Mouse (Mus musculus) heart, postnatal 0 days (tissue): ENCODE measurements at regions not wholly inside any gene's neighbourhood (a gene's known extent, or its start where the extent isn't known, plus 50 kb on each side); places are given as distances from the start of the nearest gene placed in this dataset.

Experiments
- ATAC-seq: fragments of 200-750 bp; cut with Nextera tagmentation; 2 replicates; pipeline ENCODE4 v1.8.0; 2017; ENCODE audit warnings: low read depth, moderate number of reproducible peaks, moderate library complexity; ENCODE audit not compliant: insufficient read depth
- DNase-seq: peaks from one replicate; pipeline ENCODE4 v3.0.0-alpha.2; 2016; ENCODE audit warnings: low spot score
- H3K27ac ChIP-seq: fragments of 300-500 bp; sonication (generic); 2 replicates; pipeline ENCODE4 v1.5.1; 2014; ENCODE audit warnings: low read depth, mild to moderate bottlenecking
- H3K27me3 ChIP-seq: fragments of 300-500 bp; sonication (generic); 2 replicates; pipeline ENCODE4 v1.6.1; 2014; ENCODE audit warnings: low read length, mixed read lengths; ENCODE audit not compliant: control insufficient read depth, insufficient read depth
- H3K36me3 ChIP-seq: fragments of 300-500 bp; sonication (generic); replicated peaks from 2 replicates; pipeline ENCODE4 v1.6.1; 2014; ENCODE audit warnings: low read length, mixed read lengths; ENCODE audit not compliant: control insufficient read depth, insufficient read depth
- H3K4me1 ChIP-seq: fragments of 300-500 bp; sonication (generic); 2 replicates; pipeline ENCODE4 v1.6.1; 2014; ENCODE audit warnings: antibody characterized with exemption; ENCODE audit not compliant: control insufficient read depth, insufficient read depth
- H3K4me2 ChIP-seq: fragments of 300-500 bp; sonication (generic); 2 replicates; pipeline ENCODE4 v1.6.1; 2014; ENCODE audit warnings: low read depth, mild to moderate bottlenecking, low read length, moderate library complexity
- H3K4me3 ChIP-seq: fragments of 300-500 bp; sonication (generic); 2 replicates; pipeline ENCODE4 v1.5.1; 2014; ENCODE audit warnings: low read depth, low read length
- H3K9ac ChIP-seq: fragments of 300-500 bp; sonication (generic); replicated peaks from 2 replicates; pipeline ENCODE4 v1.6.1; 2014; ENCODE audit warnings: low read depth, low read length, mixed read lengths
- H3K9me3 ChIP-seq: fragments of 300-500 bp; sonication (generic); replicated peaks from 2 replicates; pipeline ENCODE4 v1.6.1; 2016; ENCODE audit warnings: low read length; ENCODE audit not compliant: control insufficient read depth
- CTCF ChIP-seq: IDR thresholded peaks from 2 replicates; pipeline ENCODE4 v1.5.1; 2016; ENCODE audit warnings: antibody characterized with exemption, control low read depth, low read depth
- EP300 ChIP-seq: IDR thresholded peaks from 2 replicates; pipeline ENCODE4 v1.6.1; 2016; ENCODE audit warnings: antibody characterized with exemption, low read depth
- WGBS: fragments of 180-500 bp; shearing (Covaris S2); extraction: QIAGEN DNeasy Blood & Tissue Kit; methylation state at CpG from one replicate; pipeline ENCODE4 v1.1.7; 2014; 5-methylcytosine and 5-hydroxymethylcytosine counted together

GRCm38 (mm10) chr6:36004701-36005100 is 383.2 kb upstream of the Chrm2 start:
- DNase-seq (peak; percentile 63), ATAC-seq (no peak)
- Histone ChIP-seq H3K36me3 (no peaks in the 10 kb centered on the region), H3K9me3 (no peaks in the 10 kb centered on the region), H3K4me1 (no peaks in the 10 kb centered on the region), H3K4me2 (no peak overlapping the region), H3K4me3 (no peak overlapping the region), H3K27ac (no peak overlapping the region), H3K9ac (no peak overlapping the region), H3K27me3 (no peaks in the 10 kb centered on the region)
- no peak for TF ChIP-seq EP300
- TF ChIP-seq CTCF: peak; percentile 69
- WGBS: 38% methylated on average over 1 of the region's 1 CpGs

GRCm38 (mm10) chr6:36002090-36002489 is 385.8 kb upstream of the Chrm2 start:
- ATAC-seq (no peak), DNase-seq (no peak)
- Histone ChIP-seq H3K9ac (no peak overlapping the region), H3K4me2 (no peak overlapping the region), H3K4me3 (no peak overlapping the region), H3K27ac (no peak overlapping the region), H3K27me3 (no peaks in the 10 kb centered on the region), H3K9me3 (no peaks in the 10 kb centered on the region), H3K4me1 (no peaks in the 10 kb centered on the region), H3K36me3 (no peaks in the 10 kb centered on the region)
- TF ChIP-seq EP300: no peak
- no peak for TF ChIP-seq CTCF
- 73% methylated on average over 3 of the region's 3 CpGs for WGBS

GRCm38 (mm10) chr6:35988891-35989290 is 399.0 kb upstream of the Chrm2 start:
- no peak overlapping the region for H3K9ac ChIP-seq
- no peak overlapping the region for H3K4me3 ChIP-seq
- H3K9me3 ChIP-seq: no peaks in the 10 kb centered on the region
- H3K4me2 ChIP-seq: no peak overlapping the region
- peak overlapping the region; percentile 73 for H3K27ac ChIP-seq
- 0 out of 2 replicates have a peak, but pooled peaks cover 8% of the 10 kb centered on the region for H3K4me1 ChIP-seq
- peak; percentile 98 for ATAC-seq
- no peak for TF ChIP-seq CTCF
- TF ChIP-seq EP300: peak; percentile 60; the same call in 1 of the 2 replicates
- no peaks in the 10 kb centered on the region for H3K36me3 ChIP-seq
- WGBS: 16% methylated on average over 3 of the region's 3 CpGs
- peak; percentile 86 for DNase-seq
- H3K27me3 ChIP-seq: no peaks in the 10 kb centered on the region

GRCm38 (mm10) chr6:35940071-35940470 is 400.4 kb upstream of the Mtpn start:
- no peak for ATAC-seq
- no peak overlapping the region for H3K4me3 ChIP-seq
- no peaks in the 10 kb centered on the region for H3K27me3 ChIP-seq
- H3K36me3 ChIP-seq: no peaks in the 10 kb centered on the region
- no peak overlapping the region for H3K9ac ChIP-seq
- H3K4me1 ChIP-seq: no peaks in the 10 kb centered on the region
- H3K9me3 ChIP-seq: no peaks in the 10 kb centered on the region
- TF ChIP-seq EP300 (no peak), CTCF (no peak)
- no peak for DNase-seq
- 91% methylated on average over 1 of the region's 1 CpGs for WGBS
- H3K4me2 ChIP-seq: no peak overlapping the region
- no peak overlapping the region for H3K27ac ChIP-seq

- Histone ChIP-seq H3K9me3 (no peaks in the 10 kb centered on the region), H3K4me3 (no peak overlapping the region), H3K27ac (no peak overlapping the region), H3K4me1 (no peaks in the 10 kb centered on the region), H3K27me3 (no peaks in the 10 kb centered on the region), H3K36me3 (no peaks in the 10 kb centered on the region), H3K4me2 (no peak overlapping the region), H3K9ac (no peak overlapping the region)
- DNase-seq: no peak
- TF ChIP-seq EP300 (no peak), CTCF (no peak)
- ATAC-seq: no peak
Observed at GRCm38 (mm10) chr6:35924189-35924588, 384.5 kb upstream of the Mtpn start.

- no peak overlapping the region for H3K27ac ChIP-seq
- H3K4me3 ChIP-seq: no peak overlapping the region
- H3K9me3 ChIP-seq: no peaks in the 10 kb centered on the region
- H3K36me3 ChIP-seq: no peaks in the 10 kb centered on the region
- TF ChIP-seq CTCF (no peak), EP300 (no peak)
- H3K4me2 ChIP-seq: no peak overlapping the region
- no peak for DNase-seq
- H3K4me1 ChIP-seq: no peaks in the 10 kb centered on the region
- 43% methylated on average over 2 of the region's 2 CpGs for WGBS
- no peaks in the 10 kb centered on the region for H3K27me3 ChIP-seq
- ATAC-seq: no peak
- no peak overlapping the region for H3K9ac ChIP-seq
Observed at GRCm38 (mm10) chr6:35897990-35898389, 358.3 kb upstream of the Mtpn start.
